Mouse (Mus musculus): ENCODE measurements around the gene Cenpb.

DNA sequence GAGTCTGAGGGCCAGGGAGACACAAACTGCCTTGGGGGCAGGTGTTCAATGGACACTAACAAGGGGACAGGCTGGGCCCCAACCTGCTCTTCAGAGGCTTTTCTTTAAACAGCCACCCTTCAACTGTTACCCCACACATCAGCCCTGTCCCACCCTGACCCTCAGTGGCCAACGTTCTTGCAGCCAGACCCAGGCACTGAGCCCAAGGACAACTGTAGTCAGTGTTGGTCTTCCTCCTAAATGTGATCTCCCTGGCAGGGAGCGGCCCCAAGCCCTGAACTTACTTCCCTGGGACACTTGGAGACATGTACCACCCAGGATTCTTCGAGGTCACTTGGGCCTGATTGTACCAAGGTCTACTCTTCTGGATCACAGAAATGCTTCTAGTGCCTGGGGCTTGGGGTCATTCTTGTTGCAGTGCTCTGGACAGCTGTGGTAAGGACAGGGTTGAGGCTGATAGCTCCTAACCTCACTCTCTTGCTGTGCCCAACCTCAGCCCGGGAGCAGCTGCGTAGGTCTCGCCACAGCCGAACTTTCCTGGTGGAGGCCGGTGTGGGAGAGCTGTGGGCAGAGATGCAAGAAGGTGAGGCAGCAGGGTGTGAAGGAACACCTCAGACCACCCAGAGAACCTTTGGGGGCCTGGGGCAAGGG lies 38.4 kb downstream of the Cenpb start:
- TF ChIP-seq CEBPB (IDR thresholded peaks at IDR 0.05; ENCODE audit: insufficient read depth, poor library complexity, severe bottlenecking) = no peak
- no peak for TF ChIP-seq TCF12 (IDR thresholded peaks at IDR 0.05; ENCODE audit: insufficient read depth, poor library complexity, severe bottlenecking)
- no peak for TF ChIP-seq USF1 (IDR thresholded peaks at IDR 0.05; ENCODE audit: low read depth)
- peak in 1 of 3 experiments; percentile 55 for TF ChIP-seq MYOG (IDR thresholded peaks at IDR 0.05; ENCODE audit: control insufficient read depth in 1 of 3, insufficient read depth in 1 of 3, insufficient read length in 2 of 3, low read depth in 2 of 3)
- no peak for TF ChIP-seq POLR2A (IDR thresholded peaks at IDR 0.05; ENCODE audit: insufficient read length, low read depth)
- no peak for TF ChIP-seq REST (IDR thresholded peaks at IDR 0.05; ENCODE audit: insufficient read depth, insufficient read length)
- TF ChIP-seq MAX (IDR thresholded peaks at IDR 0.05; ENCODE audit: low read depth) = no peak
- TF ChIP-seq POLR2AphosphoS2 (IDR thresholded peaks at IDR 0.05; ENCODE audit: insufficient read length, low read depth) = no peak

Measured in myocyte (in vitro differentiated cells).